Mouse (Mus musculus) adrenal gland, postnatal 25 days (tissue): ENCODE results near the gene Cth. TPM values are rescaled to one million over a fixed set of nuclear protein-coding genes. Genes with fewer than 3 reads are reported as not detected.

Experiments
- total RNA-seq: library from RNA; stranded (reverse); gene quantifications from 2 replicates; pipeline ENCODE4 v1.2.3, GENCODE M21; 2021

The Cth gene
- total RNA-seq, 1 experiment from 2014 or later: 43.2 TPM

Other genes starting within 250 kb of the Cth start
- gene Ankrd13c, start 22.2 kb upstream of the Cth start, total RNA-seq: 86.7 and 89.8 TPM in 2 replicates
- gene Srsf11, start 111.6 kb upstream of the Cth start, total RNA-seq: 177 and 184 TPM in 2 replicates
- gene Lrrc40, start 111.6 kb upstream of the Cth start, total RNA-seq: 23.0 and 32.3 TPM in 2 replicates